Mouse (Mus musculus) intestine, postnatal 0 days (tissue): Measurements from ENCODE around the gene Nol10. TPM values are rescaled to one million over a fixed set of nuclear protein-coding genes. Genes with fewer than 3 reads are reported as not detected.

Experiments
- ATAC-seq: fragments of 200-750 bp; cut with Nextera tagmentation; 2 replicates; pipeline ENCODE4 v1.8.0; 2017; ENCODE audit warnings: mild to moderate bottlenecking, moderate TSS enrichment, moderate library complexity
- H3K27ac ChIP-seq: fragments of 300-500 bp; sonication (generic); 2 replicates; pipeline ENCODE4 v1.5.1; 2014; ENCODE audit warnings: mild to moderate bottlenecking, low read depth, low read length, moderate library complexity
- H3K27me3 ChIP-seq: fragments of 300-500 bp; sonication (generic); replicated peaks from 2 replicates; pipeline ENCODE4 v1.6.1; 2014; ENCODE audit warnings: low read length, mixed read lengths; ENCODE audit not compliant: control insufficient read depth, insufficient read depth
- H3K36me3 ChIP-seq: fragments of 300-500 bp; sonication (generic); 2 replicates; pipeline ENCODE4 v1.6.1; 2014; ENCODE audit warnings: mild to moderate bottlenecking, moderate library complexity; ENCODE audit not compliant: control insufficient read depth, insufficient read depth
- H3K4me1 ChIP-seq: fragments of 300-500 bp; sonication (generic); replicated peaks from 2 replicates; pipeline ENCODE4 v1.6.1; 2014; ENCODE audit warnings: antibody characterized with exemption, low read length, mixed read lengths; ENCODE audit not compliant: control insufficient read depth, insufficient read depth
- H3K4me2 ChIP-seq: fragments of 300-500 bp; sonication (generic); replicated peaks from 2 replicates; pipeline ENCODE4 v1.6.1; 2014; ENCODE audit warnings: low read depth, mild to moderate bottlenecking, moderate library complexity
- H3K4me3 ChIP-seq: fragments of 300-500 bp; sonication (generic); 2 replicates; pipeline ENCODE4 v1.5.1; 2014; ENCODE audit warnings: low read depth, low read length
- H3K9ac ChIP-seq: fragments of 300-500 bp; sonication (generic); 2 replicates; pipeline ENCODE4 v1.6.1; 2014; ENCODE audit warnings: mild to moderate bottlenecking, low read depth, low read length
- H3K9me3 ChIP-seq: fragments of 300-500 bp; sonication (generic); 2 replicates; pipeline ENCODE4 v1.6.1; 2016; ENCODE audit warnings: mixed run types; ENCODE audit not compliant: control insufficient read depth
- CTCF ChIP-seq: sonication (generic); IDR thresholded peaks from 2 replicates; pipeline ENCODE4 v1.5.1; 2016; ENCODE audit warnings: low read depth, mild to moderate bottlenecking, control low read depth, antibody characterized with exemption, moderate library complexity
- WGBS: fragments of 180-500 bp; shearing (Covaris S2); extraction: QIAGEN DNeasy Blood & Tissue Kit; methylation state at CpG from one replicate; pipeline ENCODE4 v1.1.7; 2014; 5-methylcytosine and 5-hydroxymethylcytosine counted together
- polyA plus RNA-seq: library from polyadenylated mRNA; unstranded; fragments of >200 nt; fragmentation: Nextera tagmentation; extraction: Ambion mirVana; gene quantifications from 2 replicates; pipeline ENCODE4 v1.2.1, GENCODE M21; 2015

Nol10 gene
- polyA plus RNA-seq, 1 experiment from 2014 or later, result 5.2 TPM

GRCm38 (mm10) chr12:17382759-17383158, 34.5 kb downstream of the Nol10 start:
- 82% methylated on average over 7 of the region's 7 CpGs for WGBS
- Histone ChIP-seq H3K9ac (no peak overlapping the region), H3K9me3 (no peaks in the 10 kb centered on the region), H3K4me1 (0 out of 2 replicates have a peak, but pooled peaks cover 4% of the 10 kb centered on the region), H3K4me2 (no peak overlapping the region), H3K36me3 (peaks cover 26% of the 10 kb centered on the region), H3K4me3 (no peak overlapping the region), H3K27ac (no peak overlapping the region), H3K27me3 (no peaks in the 10 kb centered on the region)
- no peak for TF ChIP-seq CTCF
- no peak for ATAC-seq

GRCm38 (mm10) chr12:17386896-17387295, 38.6 kb downstream of the Nol10 start:
- no peak overlapping the region for H3K27ac ChIP-seq
- WGBS, result 53% methylated on average over 3 of the region's 3 CpGs
- no peak overlapping the region for H3K4me3 ChIP-seq
- H3K9ac ChIP-seq, result no peak overlapping the region
- no peak overlapping the region for H3K4me2 ChIP-seq
- no peaks in the 10 kb centered on the region for H3K9me3 ChIP-seq
- no peak for ATAC-seq
- TF ChIP-seq CTCF, result no peak
- no peaks in the 10 kb centered on the region; the same call in 1 of the 2 replicates for H3K36me3 ChIP-seq
- H3K4me1 ChIP-seq, result 0 out of 2 replicates have a peak, but pooled peaks cover 4% of the 10 kb centered on the region
- H3K27me3 ChIP-seq, result no peaks in the 10 kb centered on the region

GRCm38 (mm10) chr12:17387332-17388135, 39.3 kb downstream of the Nol10 start:
- WGBS, result 36% methylated on average over 12 of the region's 12 CpGs

GRCm38 (mm10) chr12:17388136-17388437, 39.8 kb downstream of the Nol10 start:
- Histone ChIP-seq H3K9me3 (no peaks in the 10 kb centered on the region), H3K9ac (no peak overlapping the region), H3K27me3 (no peaks in the 10 kb centered on the region), H3K4me2 (no peak overlapping the region), H3K4me1 (0 out of 2 replicates have a peak, but pooled peaks cover 4% of the 10 kb centered on the region), H3K36me3 (no peaks in the 10 kb centered on the region; the same call in 1 of the 2 replicates), H3K27ac (no peak overlapping the region), H3K4me3 (no peak overlapping the region)
- ATAC-seq, result no peak
- 100% methylated on average over 1 of the region's 1 CpGs for WGBS
- TF ChIP-seq CTCF, result no peak

More at GRCm38 (mm10) chr12:17387332-17388135, 39.3 kb downstream of the Nol10 start:
- 0 out of 2 replicates have a peak, but pooled peaks cover 4% of the 10 kb centered on the region for H3K4me1 ChIP-seq
- no peak overlapping the region for H3K4me2 ChIP-seq
- H3K9ac ChIP-seq, result no peak overlapping the region
- TF ChIP-seq CTCF, result no peak
- H3K4me3 ChIP-seq, result no peak overlapping the region
- H3K36me3 ChIP-seq, result no peaks in the 10 kb centered on the region; the same call in 1 of the 2 replicates
- H3K27me3 ChIP-seq, result no peaks in the 10 kb centered on the region
- H3K27ac ChIP-seq, result no peak overlapping the region
- ATAC-seq, result no peak
- no peaks in the 10 kb centered on the region for H3K9me3 ChIP-seq

- Histone ChIP-seq H3K36me3 (no peaks in the 10 kb centered on the region), H3K27me3 (no peaks in the 10 kb centered on the region), H3K4me2 (no peak overlapping the region), H3K9me3 (no peaks in the 10 kb centered on the region), H3K9ac (no peak overlapping the region), H3K4me1 (0 out of 2 replicates have a peak, but pooled peaks cover 4% of the 10 kb centered on the region), H3K27ac (no peak overlapping the region), H3K4me3 (no peak overlapping the region)
- ATAC-seq, result no peak
- no peak for TF ChIP-seq CTCF
Measured at GRCm38 (mm10) chr12:17390036-17390435, 41.8 kb downstream of the Nol10 start.

GRCm38 (mm10) chr12:17390510-17390909, 42.3 kb downstream of the Nol10 start:
- H3K9ac ChIP-seq, result no peak overlapping the region
- H3K4me2 ChIP-seq, result no peak overlapping the region
- ATAC-seq, result no peak
- no peaks in the 10 kb centered on the region for H3K36me3 ChIP-seq
- no peak overlapping the region for H3K27ac ChIP-seq
- H3K27me3 ChIP-seq, result no peaks in the 10 kb centered on the region
- no peak overlapping the region for H3K4me3 ChIP-seq
- 0 out of 2 replicates have a peak, but pooled peaks cover 4% of the 10 kb centered on the region for H3K4me1 ChIP-seq
- no peak for TF ChIP-seq CTCF
- WGBS, result 70% methylated on average over 4 of the region's 4 CpGs
- H3K9me3 ChIP-seq, result no peaks in the 10 kb centered on the region
